Mouse (Mus musculus) splenic B cell, adult 2 months (primary cell): Measurements from ENCODE around the gene Mob3b.
A peak's percentile ranks its signal among the peaks of the same experiment; 100 is the strongest.

Source experiments
- DNase-seq: peaks from one replicate; pipeline ENCODE4 v3.0.0-alpha.2; 2011; ENCODE audit warnings: low read depth, low spot score
- H3K27me3 ChIP-seq: 2 replicates; pipeline ENCODE4 v1.6.1; 2012; ENCODE audit warnings: mild to moderate bottlenecking, low read length, moderate library complexity, mixed read lengths; ENCODE audit not compliant: control insufficient read depth, poor library complexity, insufficient read depth, severe bottlenecking
- H3K36me3 ChIP-seq: 2 replicates; pipeline ENCODE4 v1.6.1; 2012; ENCODE audit warnings: mild to moderate bottlenecking, low read length, moderate library complexity, mixed read lengths; ENCODE audit not compliant: control insufficient read depth, poor library complexity, insufficient read depth, severe bottlenecking

Gene Mob3b

DNA sequence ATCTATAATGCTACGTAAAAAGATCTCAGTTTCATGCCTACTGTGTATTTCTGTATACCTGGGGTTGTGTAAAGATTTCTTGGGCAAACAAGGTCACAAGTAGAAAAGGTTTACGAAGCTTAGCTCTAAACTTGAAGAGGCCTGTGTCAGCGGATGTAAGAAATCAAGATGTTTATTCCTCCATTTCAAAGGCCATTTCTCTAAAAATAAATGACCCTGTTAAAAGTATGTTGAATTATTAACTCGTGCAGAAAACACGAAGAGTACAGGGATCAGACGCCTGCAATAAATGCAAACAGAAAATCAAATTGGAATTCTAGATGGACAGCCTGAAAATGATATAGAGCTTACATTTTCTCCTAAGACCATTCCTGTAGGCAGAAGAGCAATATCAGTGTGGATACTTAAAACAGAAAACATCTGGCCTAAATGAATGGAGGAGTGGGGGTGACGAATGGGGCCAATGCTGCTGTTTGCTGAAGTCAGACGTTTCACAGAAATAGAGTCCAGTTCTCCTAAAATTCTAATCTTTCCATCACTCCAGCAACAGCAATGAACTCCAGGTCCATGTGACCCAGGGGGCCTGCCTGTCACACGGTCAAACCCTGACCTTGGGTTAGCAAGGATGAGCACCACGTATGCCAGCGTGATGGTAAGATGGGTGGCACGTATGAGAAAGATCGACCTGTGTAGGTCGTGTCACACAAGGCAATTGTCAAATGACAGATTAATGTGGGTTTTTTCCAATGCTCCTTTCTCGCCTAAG lies 22.3 kb downstream of the Mob3b start:
- H3K36me3 ChIP-seq, result no peaks in the 10 kb centered on the region
- no peak for DNase-seq
- H3K27me3 ChIP-seq, result no peaks in the 10 kb centered on the region

DNA sequence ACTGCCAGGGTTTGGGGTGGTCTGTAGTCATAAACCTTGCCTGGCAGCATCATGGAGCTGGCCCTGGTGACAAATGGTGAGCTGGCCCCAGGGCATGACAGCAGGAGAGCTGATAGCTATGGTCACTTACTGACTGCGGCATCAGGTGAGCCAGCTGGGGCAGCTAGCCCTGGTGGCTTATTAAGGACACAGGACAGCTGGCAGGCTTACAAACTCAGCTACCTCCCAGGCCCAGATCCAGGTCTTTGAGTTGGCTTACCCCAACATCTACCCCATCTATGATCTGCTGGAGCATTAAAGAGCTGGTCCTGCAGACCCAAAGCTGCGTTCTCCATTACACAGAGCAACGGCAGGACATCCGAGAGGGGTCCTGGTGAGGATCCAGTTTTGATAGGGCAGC lies 23.9 kb downstream of the Mob3b start:
- DNase-seq, result no peak
- Histone ChIP-seq H3K36me3 (no peaks in the 10 kb centered on the region), H3K27me3 (no peaks in the 10 kb centered on the region)

- no peaks in the 10 kb centered on the region for H3K27me3 ChIP-seq
- no peaks in the 10 kb centered on the region for H3K36me3 ChIP-seq
- DNase-seq, result peak; percentile 72
These were observed 25.7 kb downstream of the Mob3b start for GRCm38 (mm10) chr4:35131592-35131991.

GRCm38 (mm10) chr4:35130411-35130948 lies 26.8 kb downstream of the Mob3b start:
- Histone ChIP-seq H3K36me3 (no peaks in the 10 kb centered on the region), H3K27me3 (no peaks in the 10 kb centered on the region)
- peak; percentile 72 for DNase-seq

- no peaks in the 10 kb centered on the region for H3K27me3 ChIP-seq
- no peak for DNase-seq
These were observed 29.5 kb downstream of the Mob3b start for GRCm38 (mm10) chr4:35127759-35128158.

DNA sequence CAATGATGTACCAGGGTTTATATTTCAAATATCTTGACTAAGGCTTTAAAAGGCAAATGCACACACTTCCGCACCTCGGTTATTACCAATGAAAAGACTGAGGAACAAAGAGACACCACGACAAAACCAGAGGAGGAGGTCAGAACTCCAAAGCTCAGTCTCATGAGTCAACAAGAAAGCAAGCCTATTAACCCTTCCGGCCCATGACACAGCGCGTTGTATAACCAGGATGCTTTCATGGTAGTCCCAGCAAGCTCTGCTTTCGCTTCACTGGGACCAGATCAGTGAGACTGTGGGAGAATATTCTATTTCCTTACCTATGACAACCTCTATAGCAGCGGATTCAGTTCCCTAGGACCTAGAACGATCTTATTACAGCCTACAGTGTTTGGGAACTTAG lies 30.5 kb downstream of the Mob3b start:
- H3K27me3 ChIP-seq, result no peaks in the 10 kb centered on the region
- no peaks in the 10 kb centered on the region for H3K36me3 ChIP-seq
- DNase-seq, result no peak

More at GRCm38 (mm10) chr4:35127759-35128158, 29.5 kb downstream of the Mob3b start:
- no peaks in the 10 kb centered on the region for H3K36me3 ChIP-seq

GRCm38 (mm10) chr4:35125299-35125777 lies 31.9 kb downstream of the Mob3b start:
- Histone ChIP-seq H3K36me3 (no peaks in the 10 kb centered on the region), H3K27me3 (no peaks in the 10 kb centered on the region)
- no peak for DNase-seq

GRCm38 (mm10) chr4:35124027-35124426 lies 33.3 kb downstream of the Mob3b start:
- H3K27me3 ChIP-seq, result no peaks in the 10 kb centered on the region
- DNase-seq, result no peak
- H3K36me3 ChIP-seq, result no peaks in the 10 kb centered on the region

GRCm38 (mm10) chr4:35123087-35123486 lies 34.2 kb downstream of the Mob3b start:
- Histone ChIP-seq H3K36me3 (no peaks in the 10 kb centered on the region), H3K27me3 (no peaks in the 10 kb centered on the region)
- DNase-seq, result no peak

- no peak for DNase-seq
- Histone ChIP-seq H3K36me3 (no peaks in the 10 kb centered on the region), H3K27me3 (no peaks in the 10 kb centered on the region)
These were observed 36.2 kb downstream of the Mob3b start for GRCm38 (mm10) chr4:35121060-35121459.

- DNase-seq, result no peak
- no peaks in the 10 kb centered on the region for H3K36me3 ChIP-seq
- H3K27me3 ChIP-seq, result no peaks in the 10 kb centered on the region
These were observed 36.7 kb downstream of the Mob3b start for GRCm38 (mm10) chr4:35120575-35120974.

DNA sequence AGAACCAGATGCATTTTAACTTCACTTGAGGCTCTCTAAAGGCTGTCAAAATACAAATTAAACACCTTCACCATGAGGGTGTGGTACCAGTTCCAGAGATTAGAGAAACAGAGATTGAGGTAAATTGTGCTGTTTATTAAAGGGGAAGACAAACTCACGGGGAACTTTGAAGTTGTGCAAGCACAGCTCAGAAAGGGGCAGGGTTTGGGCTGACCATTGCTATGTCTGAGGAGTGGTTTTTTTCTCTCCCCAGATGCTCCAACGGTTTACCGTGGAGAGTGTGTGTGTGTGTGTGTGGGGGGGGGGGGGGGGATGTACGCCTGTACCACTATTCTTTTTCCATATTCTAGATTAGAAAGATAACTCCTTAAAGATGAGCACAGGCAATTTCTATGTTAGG lies 37.1 kb downstream of the Mob3b start:
- DNase-seq, result no peak
- Histone ChIP-seq H3K27me3 (no peaks in the 10 kb centered on the region), H3K36me3 (no peaks in the 10 kb centered on the region)

DNA sequence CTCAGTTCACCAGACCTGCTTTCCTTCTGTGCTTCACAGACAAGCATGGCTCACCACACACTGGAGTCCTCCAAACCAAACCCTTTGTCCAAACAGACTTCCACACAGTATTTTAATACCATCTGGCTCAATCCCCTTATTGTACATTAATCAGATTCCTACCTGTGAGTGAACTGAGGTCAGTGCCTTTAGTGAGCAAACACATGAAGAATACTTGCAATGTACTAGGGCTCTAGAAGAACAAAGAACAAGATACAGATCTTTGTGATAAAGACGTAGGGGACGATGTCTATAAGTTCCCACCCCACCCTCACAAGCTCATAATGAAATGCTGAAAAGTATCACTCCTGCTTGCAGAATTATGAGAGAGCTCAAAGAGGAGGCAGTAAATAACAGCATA lies 38.4 kb downstream of the Mob3b start:
- DNase-seq, result no peak
- no peaks in the 10 kb centered on the region for H3K36me3 ChIP-seq
- no peaks in the 10 kb centered on the region for H3K27me3 ChIP-seq

GRCm38 (mm10) chr4:35117144-35117543 lies 40.1 kb downstream of the Mob3b start:
- no peaks in the 10 kb centered on the region for H3K27me3 ChIP-seq
- no peak for DNase-seq
- no peaks in the 10 kb centered on the region; the same call in 1 of the 2 replicates for H3K36me3 ChIP-seq

DNA sequence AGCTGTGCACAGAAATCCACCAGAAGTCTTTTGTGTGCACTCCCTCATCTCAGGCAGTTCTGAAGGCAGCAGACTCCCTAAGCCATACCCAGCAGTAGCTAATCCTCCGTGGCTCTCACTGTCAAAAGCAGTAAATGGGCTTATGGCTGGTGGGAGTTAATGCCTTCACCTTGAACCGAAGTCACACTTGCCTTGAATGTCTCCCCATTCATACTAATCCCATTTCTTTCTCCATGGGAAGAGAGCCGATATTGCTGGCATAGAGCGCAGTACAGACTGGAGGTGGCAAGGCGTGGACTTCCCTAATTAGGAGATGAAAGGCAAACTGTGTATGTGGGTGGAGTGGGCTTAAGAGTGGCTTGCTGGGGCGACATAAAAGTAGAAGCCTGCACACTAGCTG lies 41.4 kb downstream of the Mob3b start:
- DNase-seq, result no peak
- no peaks in the 10 kb centered on the region; the same call in 1 of the 2 replicates for H3K36me3 ChIP-seq

More for the DNA sequence above, 41.4 kb downstream of the Mob3b start:
- no peaks in the 10 kb centered on the region for H3K27me3 ChIP-seq
